Mouse (Mus musculus) MEL (cell line): ENCODE results near the gene Ucp3.

Source experiments
- CHD2 ChIP-seq: IDR thresholded peaks from 2 replicates; pipeline ENCODE4 v1.6.1; 2011; ENCODE audit warnings: low read length, improper control_type of control experiment
- CTCF ChIP-seq, 3 experiments: IDR thresholded peaks in 2 of 3; conservative IDR thresholded peaks in 1 of 3; 2 replicates each; pipeline ENCODE4 v1.5.1; 2011 to 2012; ENCODE audit warnings: low read length in 3 of 3, low read depth in 2 of 3, mild to moderate bottlenecking in 2 of 3, improper control_type of control experiment in 1 of 3, inconsistent platforms in 1 of 3, mixed read lengths in 1 of 3, moderate library complexity in 1 of 3; ENCODE audit not compliant: control insufficient read depth in 1 of 3, insufficient read depth in 1 of 3, poor library complexity in 1 of 3, severe bottlenecking in 1 of 3
- E2F4 ChIP-seq: IDR thresholded peaks from 2 replicates; pipeline ENCODE4 v1.6.1; 2011; ENCODE audit warnings: low read depth, low read length, improper control_type of control experiment, borderline replicate concordance
- EP300 ChIP-seq, 2 experiments: IDR thresholded peaks; 2 replicates each; pipeline ENCODE4 v1.6.1; 2011; ENCODE audit warnings: improper control_type of control experiment in 2 of 2, low read length in 2 of 2, low read depth in 1 of 2, mild to moderate bottlenecking in 1 of 2
- KAT2A ChIP-seq: conservative IDR thresholded peaks from 2 replicates; pipeline ENCODE4 v1.6.1; 2012; ENCODE audit warnings: low read depth, low read length, improper control_type of control experiment, inconsistent platforms
- POLR2A ChIP-seq, 2 experiments: IDR thresholded peaks; 2 replicates each; pipeline ENCODE4 v1.6.1; 2011 to 2012; ENCODE audit warnings: low read length in 2 of 2, mild to moderate bottlenecking in 2 of 2, control low read depth in 1 of 2, improper control_type of control experiment in 1 of 2, low read depth in 1 of 2, moderate library complexity in 1 of 2; ENCODE audit not compliant: control insufficient read depth in 1 of 2, insufficient read depth in 1 of 2, poor library complexity in 1 of 2
- SMC3 ChIP-seq: IDR thresholded peaks from 2 replicates; pipeline ENCODE4 v1.6.1; 2011; ENCODE audit warnings: low read depth, low read length, improper control_type of control experiment
- UBTF ChIP-seq: IDR thresholded peaks from 2 replicates; pipeline ENCODE4 v1.6.1; 2012; ENCODE audit warnings: low read depth, mild to moderate bottlenecking, inconsistent platforms, low read length, improper control_type of control experiment, moderate library complexity, borderline replicate concordance; ENCODE audit not compliant: insufficient read depth
- ZKSCAN1 ChIP-seq: IDR thresholded peaks from 2 replicates; pipeline ENCODE4 v1.6.1; 2012; ENCODE audit warnings: low read depth, mild to moderate bottlenecking, inconsistent platforms, low read length, improper control_type of control experiment, moderate library complexity

DNA sequence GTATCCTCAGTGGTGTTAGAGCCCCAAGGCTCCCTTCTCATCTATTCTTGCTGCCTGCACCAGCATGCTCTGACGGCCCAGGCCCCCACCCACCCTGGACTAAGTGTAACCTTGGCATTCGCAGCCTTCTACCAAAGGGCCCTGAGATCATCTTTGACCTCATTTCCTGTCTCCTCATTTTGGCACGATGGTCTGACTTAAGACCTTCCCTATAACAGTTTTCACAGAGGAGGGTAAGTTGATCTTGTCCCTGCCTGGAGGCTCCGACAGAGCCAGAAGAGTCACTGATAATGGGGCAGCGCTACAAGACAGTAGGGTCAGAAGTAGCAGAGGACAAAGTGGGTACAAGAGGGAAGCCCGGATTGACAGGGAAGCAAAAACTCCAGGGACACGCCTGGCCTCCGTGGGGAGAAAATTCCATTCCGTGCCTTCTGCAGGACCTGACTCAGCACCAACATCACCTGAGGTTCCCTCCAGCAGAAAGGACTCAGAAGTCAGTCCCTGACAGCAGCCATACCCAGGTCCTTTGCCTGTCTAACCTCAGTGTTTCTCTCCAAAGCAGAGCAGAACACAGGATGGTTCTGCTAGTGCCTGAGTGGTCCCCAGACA is 1.2 kb downstream of the Ucp3 start:
- no peak for TF ChIP-seq UBTF
- TF ChIP-seq POLR2A (IDR thresholded peaks at IDR 0.05; ENCODE audit: control insufficient read depth in 1 of 2, insufficient read depth in 1 of 2, low read depth in 1 of 2, low read length in 2 of 2, poor library complexity in 1 of 2), result no peak
- TF ChIP-seq CTCF (IDR thresholded peaks at IDR 0.05 in 2 of 3, conservative IDR thresholded peaks at IDR 0.05 in 1 of 3; ENCODE audit: control insufficient read depth in 1 of 3, insufficient read depth in 1 of 3, low read depth in 2 of 3, low read length in 3 of 3, poor library complexity in 1 of 3, severe bottlenecking in 1 of 3), result no peak
- no peak for TF ChIP-seq EP300 (IDR thresholded peaks at IDR 0.05; ENCODE audit: low read depth in 1 of 2, low read length in 2 of 2)
- no peak for TF ChIP-seq CHD2
- no peak for TF ChIP-seq E2F4
- no peak for TF ChIP-seq SMC3
- TF ChIP-seq KAT2A, result no peak
- no peak for TF ChIP-seq ZKSCAN1
